Mouse (Mus musculus) G1E (cell line): ENCODE measurements at regions not wholly inside any gene's neighbourhood (a gene's known extent, or its start where the extent isn't known, plus 50 kb on each side); places are given as distances from the start of the nearest gene placed in this dataset.

Experiments
- CTCF ChIP-seq: IDR thresholded peaks from 2 replicates; pipeline ENCODE4 v1.5.1; 2012; ENCODE audit warnings: low read depth, low read length, inconsistent platforms, mixed read lengths
- GATA1 ChIP-seq: IDR thresholded peaks from 2 replicates; pipeline ENCODE4 v1.6.1; 2012; ENCODE audit warnings: borderline replicate concordance, low read length, inconsistent platforms, mixed read lengths

GRCm38 (mm10) chr8:115515647-115516046, 191.9 kb downstream of the Maf start:
- TF ChIP-seq CTCF, result no peak
- no peak for TF ChIP-seq GATA1
